Mouse (Mus musculus): ENCODE measurements around the gene Gpr26.

DNA sequence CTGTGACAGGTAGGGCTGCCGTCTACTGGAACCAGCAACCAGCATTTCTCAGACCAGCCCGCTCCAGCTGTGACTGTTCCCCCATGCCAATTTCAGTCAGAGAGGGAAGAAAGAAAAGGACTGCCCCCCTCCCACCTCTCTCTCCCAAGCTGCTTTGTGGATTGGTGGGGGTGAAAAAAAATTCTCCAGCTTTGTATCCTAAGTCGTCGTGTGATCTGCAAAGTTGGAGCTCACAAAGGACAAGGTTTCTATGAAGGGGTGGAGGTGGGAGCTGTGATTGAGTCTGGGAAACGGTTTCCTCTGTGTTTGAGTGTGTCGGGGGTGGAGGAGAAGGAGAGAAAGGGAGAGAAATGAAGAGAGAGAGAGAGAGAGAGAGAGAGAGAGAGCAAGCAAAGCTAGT lies 9.6 kb downstream of the Gpr26 start:
- TF ChIP-seq CTCF (IDR thresholded peaks at IDR 0.05; ENCODE audit: control insufficient read depth, insufficient read depth, insufficient read length) (no peak), CEBPB (IDR thresholded peaks at IDR 0.05; ENCODE audit: low read depth) (no peak), USF1 (IDR thresholded peaks at IDR 0.05; ENCODE audit: low read depth) (no peak), MAX (IDR thresholded peaks at IDR 0.05) (no peak), FOSL1 (IDR thresholded peaks at IDR 0.05; ENCODE audit: insufficient read depth, low read length, poor library complexity, severe bottlenecking) (no peak), MYOD1 (IDR thresholded peaks at IDR 0.05; ENCODE audit: control insufficient read depth, insufficient read length, low read depth) (no peak), MYOG (IDR thresholded peaks at IDR 0.05; ENCODE audit: control insufficient read depth, extremely low read depth, insufficient read length) (no peak)
